Mouse (Mus musculus) forebrain, embryonic 11.5 days (tissue): ENCODE measurements at regions not wholly inside any gene's neighbourhood (a gene's known extent, or its start where the extent isn't known, plus 50 kb on each side); places are given as distances from the start of the nearest gene placed in this dataset.

Source experiments
- ATAC-seq: fragments of 200-750 bp; cut with Nextera tagmentation; replicated peaks from 2 replicates; pipeline ENCODE4 v1.8.0; 2017; ENCODE audit warnings: moderate TSS enrichment; ENCODE audit not compliant: low FRiP score
- DNase-seq: peaks from one replicate; pipeline ENCODE4 v3.0.0-alpha.2; 2017; ENCODE audit warnings: low spot score
- H3K27ac ChIP-seq: fragments of 300-500 bp; sonication (generic); 2 replicates; pipeline ENCODE4 v1.5.1; 2014; ENCODE audit warnings: low read depth, low read length
- H3K27me3 ChIP-seq: fragments of 300-500 bp; sonication (generic); 2 replicates; pipeline ENCODE4 v1.6.1; 2014; ENCODE audit warnings: mild to moderate bottlenecking, low read length, mixed read lengths; ENCODE audit not compliant: control insufficient read depth, insufficient read depth
- H3K36me3 ChIP-seq: fragments of 300-500 bp; sonication (generic); 2 replicates; pipeline ENCODE4 v1.6.1; 2014; ENCODE audit warnings: mild to moderate bottlenecking, low read length, moderate library complexity, mixed read lengths; ENCODE audit not compliant: control insufficient read depth, insufficient read depth
- H3K4me1 ChIP-seq: fragments of 300-500 bp; sonication (generic); replicated peaks from 2 replicates; pipeline ENCODE4 v1.6.1; 2014; ENCODE audit warnings: low read length, mixed read lengths; ENCODE audit not compliant: control insufficient read depth, insufficient read depth
- H3K4me2 ChIP-seq: fragments of 300-500 bp; sonication (generic); 2 replicates; pipeline ENCODE4 v1.6.1; 2014; ENCODE audit warnings: low read depth, mild to moderate bottlenecking, low read length, moderate library complexity, mixed read lengths; ENCODE audit not compliant: severe bottlenecking
- H3K4me3 ChIP-seq: fragments of 300-500 bp; sonication (generic); 2 replicates; pipeline ENCODE4 v1.5.1; 2014; ENCODE audit warnings: low read depth, low read length
- H3K9ac ChIP-seq: fragments of 300-500 bp; sonication (generic); 2 replicates; pipeline ENCODE4 v1.6.1; 2014; ENCODE audit warnings: low read length
- H3K9me3 ChIP-seq: fragments of 300-500 bp; sonication (generic); 2 replicates; pipeline ENCODE4 v1.6.1; 2016; ENCODE audit warnings: low read length, mixed read lengths; ENCODE audit not compliant: control insufficient read depth
- WGBS: fragments of 180-500 bp; shearing (Covaris S2); extraction: QIAGEN DNeasy Blood & Tissue Kit; methylation state at CpG from one replicate; pipeline ENCODE4 v1.1.7; 2014; 5-methylcytosine and 5-hydroxymethylcytosine counted together

DNA sequence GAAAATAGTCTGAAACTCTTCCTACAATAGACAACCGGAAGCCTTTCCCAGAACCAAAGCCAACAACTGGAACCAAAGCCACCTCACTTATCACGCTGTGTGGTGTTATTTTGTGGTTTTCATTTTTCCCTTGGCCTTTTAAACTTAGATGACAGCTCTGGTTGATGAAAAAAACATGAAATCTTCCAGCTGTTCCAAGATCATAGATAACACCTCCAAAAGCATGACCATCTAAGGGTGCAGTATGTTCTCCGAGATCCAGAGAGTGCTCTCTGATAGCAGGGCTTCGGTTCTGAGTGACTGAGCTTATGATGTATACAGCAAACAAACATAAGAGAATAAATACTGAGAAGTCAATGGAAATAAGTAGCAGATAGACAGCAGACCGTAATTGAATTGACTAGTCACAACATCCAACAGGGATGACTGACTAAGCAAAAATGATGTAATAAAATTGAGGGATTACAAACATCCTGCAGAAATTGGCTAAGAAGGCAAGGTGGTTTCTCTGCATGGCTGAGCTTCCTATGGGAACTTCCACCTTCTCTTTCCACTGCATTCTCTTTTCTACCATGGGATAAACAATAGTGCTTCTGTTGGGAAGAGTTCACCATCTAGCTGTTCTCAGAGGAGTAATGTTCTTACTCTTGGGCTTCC is 74.8 kb upstream of the Akirin2 start:
- whole genome bisulfite sequencing = 92% methylated on average over 5 of the region's 5 CpGs

DNA sequence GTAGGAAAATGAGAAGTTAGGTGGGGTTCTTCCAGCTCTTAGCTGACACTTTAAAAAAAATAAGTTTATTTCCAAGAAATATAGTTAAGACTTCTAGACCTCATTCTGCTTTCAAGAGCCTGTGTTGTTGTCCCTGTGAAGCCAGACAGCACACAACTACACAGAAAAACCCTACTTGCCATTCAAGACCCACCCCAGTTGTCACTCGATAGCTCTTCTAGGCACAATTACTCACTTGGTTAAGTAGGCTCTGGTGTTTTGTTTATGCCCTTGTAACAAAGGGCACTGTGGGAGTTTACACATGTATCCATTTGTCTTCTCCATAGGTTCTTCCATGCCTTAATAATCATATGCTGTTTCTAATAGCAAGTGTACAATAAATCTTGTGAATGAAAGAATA is 66.5 kb upstream of the Akirin2 start:
- Histone ChIP-seq H3K27me3 (no peaks in the 10 kb centered on the region), H3K27ac (no peak overlapping the region), H3K36me3 (no peaks in the 10 kb centered on the region), H3K4me1 (no peaks in the 10 kb centered on the region), H3K9me3 (no peaks in the 10 kb centered on the region), H3K9ac (no peak overlapping the region), H3K4me2 (no peak overlapping the region), H3K4me3 (no peak overlapping the region)
- DNase-seq = no peak
- WGBS = 78% methylated on average over 1 of the region's 1 CpGs
- ATAC-seq = no peak

More for the DNA sequence above, 74.8 kb upstream of the Akirin2 start:
- Histone ChIP-seq H3K9me3 (no peaks in the 10 kb centered on the region), H3K4me1 (no peaks in the 10 kb centered on the region), H3K27me3 (no peaks in the 10 kb centered on the region), H3K4me2 (no peak overlapping the region), H3K27ac (no peak overlapping the region), H3K36me3 (no peaks in the 10 kb centered on the region), H3K4me3 (no peak overlapping the region), H3K9ac (no peak overlapping the region)
- ATAC-seq (no peak), DNase-seq (no peak)

DNA sequence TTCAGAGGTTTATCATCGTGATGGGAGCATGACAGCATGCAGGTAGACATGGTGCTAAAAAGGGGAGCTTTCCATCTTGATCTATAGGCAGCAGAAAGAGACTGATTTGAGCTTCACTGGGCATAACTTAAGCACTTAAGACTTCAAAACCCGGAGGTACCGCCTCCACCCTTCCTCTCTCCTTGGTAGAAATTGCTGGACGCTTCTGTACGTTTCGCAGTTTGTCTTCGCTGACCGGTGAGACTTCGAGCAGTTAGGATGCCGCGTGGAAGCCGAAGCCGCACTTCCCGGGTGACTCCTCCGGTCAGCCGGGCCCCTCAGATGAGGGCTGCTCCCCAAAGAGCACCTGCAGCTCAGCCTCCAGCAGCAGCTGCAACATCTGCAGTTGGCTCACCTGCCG is 65.2 kb upstream of the Akirin2 start:
- Histone ChIP-seq H3K9me3 (no peaks in the 10 kb centered on the region), H3K36me3 (no peaks in the 10 kb centered on the region), H3K4me1 (no peaks in the 10 kb centered on the region), H3K27me3 (no peaks in the 10 kb centered on the region), H3K27ac (no peak overlapping the region), H3K4me2 (no peak overlapping the region), H3K9ac (no peak overlapping the region), H3K4me3 (no peak overlapping the region)
- DNase-seq (no peak), ATAC-seq (no peak)
- 81% methylated on average over 17 of the region's 17 CpGs for WGBS

DNA sequence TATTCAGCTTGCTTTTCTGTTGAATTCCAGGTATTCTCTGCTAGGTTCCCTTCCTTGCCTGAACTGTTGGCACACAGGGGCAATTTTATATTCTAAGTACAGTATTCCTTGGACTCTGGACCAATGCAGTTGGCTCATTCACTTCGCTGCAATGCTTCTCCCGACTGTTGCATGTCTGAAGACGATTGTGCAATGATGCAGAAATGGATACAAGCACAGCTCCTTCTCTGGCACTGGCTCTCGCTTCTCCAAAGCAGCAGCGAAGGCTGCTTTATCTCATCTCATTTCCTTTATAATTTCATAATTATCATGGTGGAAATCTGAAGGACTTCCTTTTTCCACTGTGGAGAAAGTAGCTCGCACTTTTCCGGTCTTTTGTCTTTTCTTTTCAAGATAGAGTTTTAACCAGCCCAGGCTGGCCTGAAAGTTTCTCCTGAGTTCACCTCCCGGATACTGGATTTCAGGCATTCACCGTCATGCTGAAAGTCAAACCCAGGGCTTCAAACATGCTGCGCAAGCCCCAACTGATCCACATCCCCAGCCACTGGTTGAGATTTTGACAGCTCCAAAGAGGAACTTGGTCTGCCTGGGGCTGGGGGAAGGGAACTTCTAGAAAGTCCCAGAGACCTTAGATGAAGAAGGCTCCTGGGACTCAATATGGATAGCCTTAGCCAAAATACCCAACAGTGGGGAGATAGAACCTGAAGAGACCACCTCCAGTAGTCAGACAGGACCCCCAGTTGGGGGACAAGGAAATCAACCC is 55.6 kb upstream of the Akirin2 start:
- WGBS = 91% methylated on average over 10 of the region's 10 CpGs
- H3K4me3 ChIP-seq = no peak overlapping the region
- H3K4me2 ChIP-seq = no peak overlapping the region
- ATAC-seq = no peak
- no peak for DNase-seq
- H3K27me3 ChIP-seq = no peaks in the 10 kb centered on the region
- H3K4me1 ChIP-seq = no peaks in the 10 kb centered on the region
- no peaks in the 10 kb centered on the region for H3K36me3 ChIP-seq
- H3K9ac ChIP-seq = no peak overlapping the region
- no peak overlapping the region for H3K27ac ChIP-seq
- no peaks in the 10 kb centered on the region; the same call in 1 of the 2 replicates for H3K9me3 ChIP-seq

DNA sequence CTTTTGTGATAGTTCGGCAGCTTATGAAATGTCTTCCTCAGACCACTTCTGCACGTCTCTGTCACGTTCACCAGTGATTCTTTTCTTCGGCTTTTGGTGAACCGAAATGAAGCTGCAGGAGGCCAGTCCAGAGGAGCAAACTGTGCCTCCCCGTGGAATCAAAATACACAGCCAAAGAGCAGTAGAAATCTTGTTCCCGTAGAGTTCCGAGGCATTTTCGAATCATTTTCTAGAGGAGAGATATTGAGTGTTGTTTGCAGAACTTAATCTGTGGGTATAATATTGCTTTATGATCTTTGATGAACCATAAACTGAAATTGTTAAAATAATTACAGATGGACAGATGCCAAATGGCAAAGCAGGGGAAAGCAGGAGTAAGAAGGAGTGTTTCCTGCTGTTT is 52.4 kb upstream of the Akirin2 start:
- Histone ChIP-seq H3K9ac (no peak overlapping the region), H3K27ac (no peak overlapping the region), H3K4me3 (no peak overlapping the region), H3K27me3 (no peaks in the 10 kb centered on the region), H3K9me3 (no peaks in the 10 kb centered on the region; the same call in 1 of the 2 replicates), H3K4me2 (no peak overlapping the region), H3K36me3 (no peaks in the 10 kb centered on the region), H3K4me1 (no peaks in the 10 kb centered on the region)
- ATAC-seq = no peak
- WGBS = 93% methylated on average over 9 of the region's 9 CpGs
- no peak for DNase-seq

DNA sequence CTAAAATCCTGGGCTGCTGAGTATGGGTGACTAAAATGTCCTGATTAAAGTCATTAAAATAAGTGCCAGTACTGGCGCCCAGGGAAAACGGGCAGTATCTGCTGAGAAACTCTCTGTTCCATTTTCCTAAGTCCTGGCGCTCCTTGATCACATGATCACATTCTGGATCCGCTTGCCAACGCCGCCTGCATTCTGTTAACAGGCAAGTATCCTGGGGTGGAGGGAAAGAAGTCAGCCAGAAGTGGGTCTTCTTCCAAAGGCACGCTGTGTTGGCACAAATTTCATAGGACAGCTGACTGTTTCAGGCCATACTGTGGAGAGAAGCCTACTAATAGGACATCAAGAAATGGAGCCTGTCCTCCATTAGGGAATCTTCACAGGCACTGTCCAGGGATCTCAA is 52.0 kb upstream of the Akirin2 start:
- Histone ChIP-seq H3K9me3 (no peaks in the 10 kb centered on the region; the same call in 1 of the 2 replicates), H3K27ac (no peak overlapping the region), H3K4me3 (no peak overlapping the region), H3K27me3 (no peaks in the 10 kb centered on the region), H3K4me2 (no peak overlapping the region), H3K36me3 (no peaks in the 10 kb centered on the region), H3K4me1 (no peaks in the 10 kb centered on the region), H3K9ac (no peak overlapping the region)
- WGBS = 92% methylated on average over 7 of the region's 7 CpGs
- ATAC-seq (no peak), DNase-seq (no peak)

DNA sequence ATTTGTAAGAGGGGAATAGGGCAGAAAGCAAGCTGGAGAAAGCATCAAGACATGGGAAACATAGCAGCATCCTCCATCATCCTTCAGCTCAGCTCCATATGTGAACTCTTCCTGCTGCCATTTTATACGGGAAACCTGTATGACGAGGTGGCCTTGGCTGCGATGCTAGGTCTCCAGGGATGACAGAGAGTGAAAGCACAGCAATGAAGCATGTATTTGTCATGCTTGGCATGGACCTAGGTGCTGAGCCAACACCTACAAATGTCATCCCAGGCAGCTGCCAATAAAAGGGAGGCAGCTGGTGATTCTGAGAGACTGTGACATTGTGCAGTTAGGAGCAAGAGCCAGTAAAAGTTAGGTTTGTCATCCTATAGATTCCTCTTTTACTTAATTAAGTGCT is 51.0 kb upstream of the Akirin2 start:
- ATAC-seq = no peak
- H3K27me3 ChIP-seq = no peaks in the 10 kb centered on the region

More for the DNA sequence above, 51.0 kb upstream of the Akirin2 start:
- Histone ChIP-seq H3K4me2 (no peak overlapping the region), H3K9me3 (no peaks in the 10 kb centered on the region; the same call in 1 of the 2 replicates), H3K36me3 (no peaks in the 10 kb centered on the region), H3K9ac (no peak overlapping the region), H3K4me1 (no peaks in the 10 kb centered on the region), H3K4me3 (no peak overlapping the region), H3K27ac (no peak overlapping the region)
- no peak for DNase-seq
- 92% methylated on average over 3 of the region's 3 CpGs for WGBS
